Mouse (Mus musculus) heart, embryonic 16.5 days (tissue): ENCODE results near the gene Sirt2. TPM values are rescaled to one million over a fixed set of nuclear protein-coding genes. Genes with fewer than 3 reads are reported as not detected.

Source experiments
- ATAC-seq: fragments of 200-750 bp; cut with Nextera tagmentation; replicated peaks from 2 replicates; pipeline ENCODE4 v1.8.0; 2017; ENCODE audit warnings: moderate number of reproducible peaks; ENCODE audit not compliant: insufficient read depth, low FRiP score; ENCODE audit errors: extremely low read depth
- H3K27ac ChIP-seq: fragments of 300-500 bp; sonication (generic); 2 replicates; pipeline ENCODE4 v1.5.1; 2014; ENCODE audit warnings: mild to moderate bottlenecking, low read length, control low read depth, moderate library complexity
- H3K27me3 ChIP-seq: fragments of 300-500 bp; sonication (generic); 2 replicates; pipeline ENCODE4 v1.6.1; 2014; ENCODE audit warnings: low read length, mixed read lengths; ENCODE audit not compliant: control insufficient read depth, insufficient read depth
- H3K36me3 ChIP-seq: fragments of 300-500 bp; sonication (generic); 2 replicates; pipeline ENCODE4 v1.6.1; 2014; ENCODE audit not compliant: control insufficient read depth, insufficient read depth
- H3K4me1 ChIP-seq: fragments of 300-500 bp; sonication (generic); 2 replicates; pipeline ENCODE4 v1.6.1; 2014; ENCODE audit warnings: low read length, mixed read lengths; ENCODE audit not compliant: control insufficient read depth, insufficient read depth
- H3K4me2 ChIP-seq: fragments of 300-500 bp; sonication (generic); 2 replicates; pipeline ENCODE4 v1.6.1; 2014; ENCODE audit warnings: low read depth, mild to moderate bottlenecking, control low read depth, low read length
- H3K4me3 ChIP-seq: fragments of 300-500 bp; sonication (generic); 2 replicates; pipeline ENCODE4 v1.5.1; 2014; ENCODE audit warnings: mild to moderate bottlenecking, control low read depth, low read length
- H3K9ac ChIP-seq: fragments of 300-500 bp; sonication (generic); 2 replicates; pipeline ENCODE4 v1.6.1; 2014; ENCODE audit warnings: low read length, control low read depth
- H3K9me3 ChIP-seq: fragments of 300-500 bp; sonication (generic); replicated peaks from 2 replicates; pipeline ENCODE4 v1.6.1; 2016; ENCODE audit warnings: low read length; ENCODE audit not compliant: control insufficient read depth
- WGBS: fragments of 180-500 bp; shearing (Covaris S2); extraction: QIAGEN DNeasy Blood & Tissue Kit; methylation state at CpG from one replicate; pipeline ENCODE4 v1.1.7; 2014; 5-methylcytosine and 5-hydroxymethylcytosine counted together
- polyA plus RNA-seq: library from polyadenylated mRNA; unstranded; fragments of >200 nt; fragmentation: Nextera tagmentation; extraction: Ambion mirVana; gene quantifications from 2 replicates; pipeline ENCODE4 v1.2.1, GENCODE M21; 2015

Gene Sirt2
- polyA plus RNA-seq, 1 experiment from 2014 or later: 60.4 TPM

DNA sequence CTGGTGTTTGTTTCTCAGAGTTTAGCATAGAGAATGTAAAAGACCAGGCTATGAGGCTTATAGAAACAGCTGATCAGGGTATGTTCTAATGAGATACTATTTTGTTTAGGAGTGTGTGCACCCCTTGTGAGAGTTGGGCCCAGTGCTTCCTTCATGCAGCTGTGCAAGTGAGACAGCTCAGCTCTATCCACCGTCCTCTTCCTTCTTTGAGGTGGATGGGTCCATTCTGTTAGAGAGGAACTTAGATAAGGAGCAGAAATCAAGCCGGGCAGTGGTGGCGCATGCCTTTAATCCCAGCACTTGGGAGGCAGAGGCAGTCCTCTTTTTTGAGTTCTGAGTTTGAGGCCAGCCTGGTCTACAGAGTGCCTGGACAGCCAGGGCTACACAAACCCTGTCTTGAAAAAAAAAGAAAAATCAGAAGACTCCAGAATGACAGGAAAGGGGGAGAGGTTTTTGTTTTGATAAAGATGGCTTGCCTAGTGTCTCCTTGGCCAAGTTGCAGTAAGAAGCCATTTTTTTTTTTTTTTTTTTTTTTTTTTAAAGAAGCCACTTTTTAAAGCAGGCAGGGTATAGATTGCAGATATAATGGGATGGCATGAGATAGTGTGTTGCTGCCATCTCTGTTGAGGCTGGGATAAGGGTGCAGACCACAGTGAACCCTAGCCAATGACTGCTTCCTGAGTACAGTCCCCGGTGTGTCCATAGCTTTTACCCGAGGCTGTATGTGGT is 47.9 kb downstream of the Sirt2 start:
- Histone ChIP-seq H3K4me2 (no peak overlapping the region), H3K9me3 (no peaks in the 10 kb centered on the region), H3K36me3 (peaks cover 65% of the 10 kb centered on the region), H3K4me1 (peaks cover 41% of the 10 kb centered on the region), H3K27ac (no peak overlapping the region), H3K4me3 (no peak overlapping the region), H3K9ac (no peak overlapping the region), H3K27me3 (no peaks in the 10 kb centered on the region)
- ATAC-seq: no peak
- 54% methylated on average over 5 of the region's 5 CpGs for WGBS

DNA sequence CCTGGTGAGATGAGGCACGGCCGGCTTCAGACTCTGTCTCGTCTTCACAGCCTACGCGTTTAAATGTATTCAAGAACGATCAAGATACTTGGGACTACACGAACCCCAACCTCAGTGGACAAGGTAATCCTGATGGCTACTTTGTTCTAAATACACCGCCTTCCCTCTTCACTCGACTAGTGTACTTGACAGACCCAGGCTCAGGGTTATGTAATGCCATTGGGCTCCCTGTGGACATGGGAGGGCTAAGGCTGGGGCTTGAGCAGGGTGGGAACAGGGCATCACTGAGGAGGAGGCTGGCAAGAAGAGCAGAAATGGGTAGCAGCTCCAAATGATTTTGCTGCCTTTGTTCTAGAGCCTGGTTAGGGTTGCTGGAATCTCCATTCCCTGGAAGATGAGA is 48.7 kb downstream of the Sirt2 start:
- H3K4me3 ChIP-seq: no peak overlapping the region
- no peak overlapping the region for H3K9ac ChIP-seq
- H3K4me1 ChIP-seq: peaks cover 47% of the 10 kb centered on the region
- no peak overlapping the region for H3K27ac ChIP-seq
- WGBS: 84% methylated on average over 9 of the region's 9 CpGs
- peaks cover 72% of the 10 kb centered on the region for H3K36me3 ChIP-seq
- no peaks in the 10 kb centered on the region for H3K9me3 ChIP-seq
- no peak overlapping the region for H3K4me2 ChIP-seq
- no peaks in the 10 kb centered on the region for H3K27me3 ChIP-seq
- no peak for ATAC-seq

- peaks cover 81% of the 10 kb centered on the region for H3K36me3 ChIP-seq
- H3K9me3 ChIP-seq: no peaks in the 10 kb centered on the region
- WGBS: 78% methylated on average over 9 of the region's 9 CpGs
- no peaks in the 10 kb centered on the region for H3K27me3 ChIP-seq
- H3K4me2 ChIP-seq: no peak overlapping the region
- ATAC-seq: no peak
- H3K27ac ChIP-seq: no peak overlapping the region
- H3K4me3 ChIP-seq: no peak overlapping the region
- H3K9ac ChIP-seq: no peak overlapping the region
- peaks cover 56% of the 10 kb centered on the region for H3K4me1 ChIP-seq
These were observed 49.7 kb downstream of the Sirt2 start for GRCm38 (mm10) chr7:28816201-28816600.

- Histone ChIP-seq H3K4me2 (no peak overlapping the region), H3K9me3 (no peaks in the 10 kb centered on the region), H3K36me3 (peaks cover 87% of the 10 kb centered on the region), H3K27ac (no peak overlapping the region), H3K27me3 (no peaks in the 10 kb centered on the region), H3K4me1 (peaks cover 58% of the 10 kb centered on the region), H3K9ac (peak overlapping the region; percentile 2; the same call in 1 of the 2 replicates), H3K4me3 (no peak overlapping the region)
- ATAC-seq: no peak
- 87% methylated on average over 10 of the region's 10 CpGs for WGBS
These were observed 50.4 kb downstream of the Sirt2 start for GRCm38 (mm10) chr7:28816920-28817319.

DNA sequence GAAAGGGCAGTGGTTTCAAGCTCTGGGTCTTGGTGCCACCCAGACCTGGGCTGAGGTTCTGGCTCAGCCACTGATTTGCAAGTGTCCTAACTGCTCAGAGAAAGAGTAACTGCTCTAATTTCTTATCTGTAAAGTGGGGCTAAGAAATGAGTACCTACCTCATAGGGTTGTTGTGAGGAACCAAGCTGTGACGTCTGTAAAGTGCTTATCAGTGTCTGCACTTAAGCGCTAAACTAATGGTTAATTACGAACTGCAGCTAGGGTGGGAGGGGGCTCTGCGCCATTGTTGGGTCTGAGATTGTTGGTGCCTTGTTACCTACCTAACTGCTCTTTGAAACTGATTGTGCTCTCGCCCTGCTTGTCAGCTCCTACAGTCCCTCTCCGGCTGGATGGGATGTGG is 51.0 kb downstream of the Sirt2 start:
- Histone ChIP-seq H3K4me3 (no peak overlapping the region), H3K4me1 (peaks cover 52% of the 10 kb centered on the region)
- 53% methylated on average over 6 of the region's 6 CpGs for WGBS

DNA sequence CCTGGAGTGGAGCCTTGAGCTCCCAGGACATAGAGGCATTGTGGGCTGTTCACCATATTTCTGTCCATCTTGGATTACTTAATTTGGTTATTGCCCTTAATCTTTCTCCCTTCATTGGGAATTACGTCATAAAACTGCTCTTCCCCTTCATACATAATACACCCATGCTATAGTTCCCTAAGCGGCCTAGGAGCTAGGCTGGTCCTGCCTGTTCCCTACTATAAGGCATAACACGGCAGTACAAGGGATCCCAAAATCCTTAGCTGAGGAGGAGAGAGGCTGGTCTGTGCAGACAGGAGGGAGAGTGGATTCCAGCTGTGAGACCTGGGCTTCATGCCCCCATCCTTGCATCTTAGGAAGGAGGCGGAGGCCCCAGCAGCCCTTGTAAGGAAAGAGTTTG is 51.4 kb downstream of the Sirt2 start:
- no peak for ATAC-seq
- Histone ChIP-seq H3K9me3 (no peaks in the 10 kb centered on the region), H3K9ac (no peak overlapping the region), H3K36me3 (peaks cover 91% of the 10 kb centered on the region), H3K4me1 (peaks cover 48% of the 10 kb centered on the region), H3K27ac (no peak overlapping the region), H3K4me3 (no peak overlapping the region), H3K27me3 (no peaks in the 10 kb centered on the region), H3K4me2 (no peak overlapping the region)
- WGBS: 78% methylated on average over 4 of the region's 4 CpGs

More for the DNA sequence above, 51.0 kb downstream of the Sirt2 start:
- no peak for ATAC-seq
- H3K9ac ChIP-seq: no peak overlapping the region
- peaks cover 93% of the 10 kb centered on the region for H3K36me3 ChIP-seq
- H3K4me2 ChIP-seq: no peak overlapping the region
- no peaks in the 10 kb centered on the region for H3K9me3 ChIP-seq
- no peak overlapping the region for H3K27ac ChIP-seq
- no peaks in the 10 kb centered on the region for H3K27me3 ChIP-seq

DNA sequence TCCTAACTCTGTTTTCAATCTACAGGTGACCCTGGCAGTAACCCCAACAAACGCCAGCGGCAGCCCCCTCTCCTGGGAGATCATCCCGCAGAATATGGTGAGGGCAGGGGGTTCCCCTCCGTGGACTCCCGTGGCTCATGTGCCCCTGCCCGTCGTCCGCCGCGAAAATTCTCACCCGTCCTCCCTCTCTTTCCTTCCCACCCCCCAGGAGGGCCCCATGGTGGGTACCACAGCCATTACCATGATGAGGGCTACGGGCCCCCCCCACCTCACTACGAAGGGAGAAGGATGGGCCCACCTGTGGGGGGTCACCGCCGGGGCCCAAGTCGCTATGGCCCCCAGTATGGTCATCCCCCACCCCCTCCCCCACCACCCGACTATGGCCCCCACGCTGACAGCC is 51.9 kb downstream of the Sirt2 start:
- no peak for ATAC-seq

GRCm38 (mm10) chr7:28818861-28819452 is 52.4 kb downstream of the Sirt2 start:
- peaks cover 42% of the 10 kb centered on the region for H3K4me1 ChIP-seq
- WGBS: 69% methylated on average over 4 of the region's 4 CpGs
- no peaks in the 10 kb centered on the region for H3K27me3 ChIP-seq
- H3K36me3 ChIP-seq: peaks cover 81% of the 10 kb centered on the region
- H3K27ac ChIP-seq: no peak overlapping the region
- ATAC-seq: no peak
- no peak overlapping the region for H3K9ac ChIP-seq
- no peak overlapping the region for H3K4me2 ChIP-seq
- no peak overlapping the region for H3K4me3 ChIP-seq
- no peaks in the 10 kb centered on the region for H3K9me3 ChIP-seq

More for the DNA sequence above, 51.9 kb downstream of the Sirt2 start:
- WGBS: 82% methylated on average over 16 of the region's 18 CpGs
- no peak overlapping the region for H3K4me3 ChIP-seq
- H3K36me3 ChIP-seq: peaks cover 86% of the 10 kb centered on the region
- peaks cover 43% of the 10 kb centered on the region for H3K4me1 ChIP-seq
- no peaks in the 10 kb centered on the region for H3K27me3 ChIP-seq
- no peaks in the 10 kb centered on the region for H3K9me3 ChIP-seq
- H3K4me2 ChIP-seq: no peak overlapping the region
- no peak overlapping the region for H3K27ac ChIP-seq
- no peak overlapping the region for H3K9ac ChIP-seq

DNA sequence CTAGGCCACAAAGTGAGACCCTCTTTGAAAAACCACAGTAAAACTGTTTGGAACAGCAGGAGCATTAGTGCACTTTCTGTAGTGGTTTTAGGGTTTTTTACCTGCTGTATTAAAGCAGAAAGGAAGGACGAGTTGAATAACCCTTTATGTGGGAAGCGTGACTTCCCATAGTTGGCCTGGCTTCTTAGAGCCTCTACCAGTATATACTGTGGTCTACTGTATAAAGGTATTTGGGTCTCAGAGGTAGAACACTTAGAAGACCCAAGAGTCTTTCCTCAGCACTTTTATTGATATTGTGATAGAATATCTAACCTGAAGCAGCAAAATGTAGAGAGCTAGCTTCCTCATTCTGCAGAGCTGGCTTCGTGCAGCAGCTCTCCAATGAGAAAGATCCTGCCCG is 53.0 kb downstream of the Sirt2 start:
- Histone ChIP-seq H3K4me3 (no peak overlapping the region), H3K36me3 (peaks cover 74% of the 10 kb centered on the region), H3K27ac (no peak overlapping the region; the same call in 1 of the 2 replicates), H3K9ac (no peak overlapping the region), H3K9me3 (no peaks in the 10 kb centered on the region), H3K27me3 (no peaks in the 10 kb centered on the region), H3K4me2 (no peak overlapping the region), H3K4me1 (peaks cover 46% of the 10 kb centered on the region)
- 83% methylated on average over 4 of the region's 4 CpGs for WGBS
- no peak for ATAC-seq
